Mouse (Mus musculus) ovary, postnatal 10 days (tissue): ENCODE results near the gene Mmp21.

Experiments
- DNase-seq: peaks from one replicate; pipeline ENCODE4 v3.0.0; 2022; ENCODE audit warnings: low spot score

The Mmp21 gene

GRCm38 (mm10) chr7:133662467-133662866, 17.4 kb downstream of the Mmp21 start:
- no peak for DNase-seq

- DNase-seq: no peak
These were observed 34.1 kb downstream of the Mmp21 start for GRCm38 (mm10) chr7:133645716-133646115.

- no peak for DNase-seq
These were observed 41.0 kb downstream of the Mmp21 start for GRCm38 (mm10) chr7:133638821-133639220.

- DNase-seq: no peak
These were observed 41.6 kb downstream of the Mmp21 start for GRCm38 (mm10) chr7:133638306-133638705.

- peak; percentile 89 for DNase-seq
These were observed 42.2 kb downstream of the Mmp21 start, which contains the start of gene Edrf1 for GRCm38 (mm10) chr7:133637361-133638305. Gene Edrf1 (plus strand): TSS chr7:133637543.

- peak; percentile 81 for DNase-seq
These were observed 43.0 kb downstream of the Mmp21 start for GRCm38 (mm10) chr7:133636738-133637352.

DNA sequence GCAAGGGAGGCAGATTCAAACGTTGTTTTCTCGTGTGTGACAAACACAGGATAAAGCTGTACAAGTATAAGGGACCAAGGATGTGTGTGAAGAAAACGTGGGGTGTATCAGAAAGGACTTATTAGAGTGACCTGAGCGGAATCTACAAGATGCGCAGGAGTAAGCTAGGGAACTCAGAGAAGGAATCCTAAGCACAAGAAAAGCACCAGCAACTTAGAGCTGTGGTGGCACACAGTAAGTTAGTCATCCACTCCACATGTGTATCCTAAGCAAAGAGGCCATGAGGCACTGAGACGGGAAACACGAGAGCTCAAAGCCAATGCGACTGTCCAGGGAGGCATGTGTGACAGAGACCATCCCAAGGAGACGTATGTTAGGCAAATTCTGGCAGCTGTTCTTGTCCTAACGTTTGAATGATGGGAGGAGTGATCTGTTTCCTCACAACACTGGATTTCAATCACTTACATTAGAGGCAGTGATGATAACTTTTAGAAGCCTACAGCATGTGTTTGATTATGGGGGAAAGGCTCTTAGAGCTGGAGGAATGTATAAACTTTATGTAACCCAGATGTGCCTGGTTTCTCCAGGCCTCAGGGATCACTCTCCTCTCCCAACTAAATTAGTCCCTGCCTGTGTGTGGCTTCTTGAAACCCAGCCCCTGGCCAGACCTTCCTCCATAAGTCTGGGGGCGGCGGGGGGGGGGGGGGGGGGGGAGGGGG, 44.8 kb downstream of the Mmp21 start:
- no peak for DNase-seq

DNA sequence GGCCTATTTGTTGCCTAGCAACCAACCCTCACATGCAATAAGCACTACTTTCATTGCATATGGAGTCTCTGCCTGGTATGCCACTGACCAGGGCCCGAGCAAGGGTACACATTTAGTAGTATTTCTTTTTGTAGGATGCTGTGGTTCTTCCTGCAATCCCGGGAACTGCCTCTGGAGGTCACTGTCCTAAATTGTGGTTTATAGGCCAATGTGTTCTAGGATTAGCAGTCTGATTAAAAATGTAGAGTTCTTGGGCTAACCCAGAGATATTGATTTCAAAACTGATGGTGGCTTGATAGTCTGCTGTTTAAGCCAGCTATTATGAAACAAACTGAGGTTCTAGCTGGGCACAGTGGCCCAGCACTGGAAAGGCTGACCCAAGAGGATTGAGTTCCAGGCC, 47.4 kb downstream of the Mmp21 start:
- no peak for DNase-seq

DNA sequence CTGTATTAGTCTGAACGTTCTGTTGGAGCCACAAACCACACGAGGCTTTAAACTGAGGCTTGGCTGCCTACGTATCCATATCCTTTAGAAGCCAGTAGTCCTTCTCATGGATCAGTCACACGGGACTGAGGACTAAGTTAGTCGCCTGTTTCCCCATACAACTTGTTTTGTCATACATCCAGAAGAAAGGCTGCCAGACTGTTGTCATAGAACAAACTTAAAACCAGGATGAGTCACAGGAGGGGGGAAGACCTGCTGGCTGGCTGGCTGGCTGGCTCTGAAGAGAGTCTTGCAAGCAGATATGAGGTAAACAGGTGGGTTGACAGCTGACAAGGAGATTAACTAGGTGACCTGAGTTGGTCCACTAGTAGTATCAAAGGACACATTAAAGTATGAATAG, 49.0 kb downstream of the Mmp21 start:
- no peak for DNase-seq

DNA sequence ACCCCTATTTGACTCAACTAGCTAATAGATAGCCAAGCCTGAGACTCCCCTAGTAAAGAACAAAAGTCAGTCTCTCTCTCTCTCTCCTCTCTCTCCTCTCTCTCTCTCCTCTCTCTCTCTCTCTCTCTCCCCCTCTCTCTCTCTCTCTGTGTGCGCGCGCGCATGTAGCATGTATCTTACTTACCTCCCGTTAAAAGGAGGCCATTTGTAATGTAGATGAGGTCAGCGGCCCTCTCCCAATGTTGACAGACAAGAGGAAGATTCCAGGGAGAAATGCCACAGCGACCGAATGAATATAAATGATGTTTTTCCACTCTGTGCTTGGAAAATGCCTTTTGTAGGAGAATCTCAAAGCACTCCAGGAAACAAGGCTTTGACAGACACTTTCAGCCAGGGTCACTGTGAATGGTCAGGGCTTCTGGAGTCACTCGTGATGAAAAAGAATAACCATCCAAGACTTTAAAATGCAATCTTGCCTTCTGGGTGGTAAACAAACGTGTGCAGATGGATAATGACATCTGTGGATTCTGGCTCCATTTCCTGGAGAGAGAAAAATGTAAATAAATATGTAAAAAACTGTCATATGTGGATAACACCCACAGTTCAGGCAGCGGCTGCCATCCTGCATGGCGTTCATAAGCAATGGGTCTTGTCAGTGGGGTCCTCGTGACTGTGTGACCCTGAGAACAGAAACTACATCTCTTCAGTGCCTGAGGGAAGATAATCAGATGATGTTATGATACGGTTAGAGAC, 52.5 kb downstream of the Mmp21 start:
- DNase-seq: no peak
